Mouse (Mus musculus): ENCODE results near the gene Atg101. TPM values are rescaled to one million over a fixed set of nuclear protein-coding genes. Genes with fewer than 3 reads are reported as not detected.

Atg101 gene
- polyA plus RNA-seq, 2 experiments: 47.2 to 56.0 TPM

- 59% methylated on average over 4 of the region's 4 CpGs for WGBS
- no peaks in the 10 kb centered on the region for H3K36me3 ChIP-seq (ENCODE audit: control insufficient read depth, insufficient read depth, low read length)
- H3K27me3 ChIP-seq (ENCODE audit: control insufficient read depth, insufficient read depth, low read length): no peaks in the 10 kb centered on the region
- H3K4me3 ChIP-seq (replicated peaks; ENCODE audit: low read length): no peak overlapping the region
- no peak overlapping the region for H3K9ac ChIP-seq (ENCODE audit: low read depth, low read length, severe bottlenecking)
- no peak for TF ChIP-seq POLR2A (IDR thresholded peaks at IDR 0.05; ENCODE audit: borderline replicate concordance, extremely low read depth, insufficient read depth, insufficient read length)
- no peak for ATAC-seq (ENCODE audit: low FRiP score, low read depth)
- no peak overlapping the region for H3K27ac ChIP-seq (replicated peaks; ENCODE audit: low read depth, low read length)
- H3K4me1 ChIP-seq (ENCODE audit: control insufficient read depth, insufficient read depth, low read length): no peaks in the 10 kb centered on the region
- H3K4me2 ChIP-seq (replicated peaks; ENCODE audit: low read depth, low read length, severe bottlenecking): no peak overlapping the region
- H3K9me3 ChIP-seq (ENCODE audit: control insufficient read depth, low read length): no peaks in the 10 kb centered on the region
- no peak for DNase-seq (ENCODE audit: low spot score)
These were observed 49.6 kb downstream of the Atg101 start for GRCm38 (mm10) chr15:101333648-101334047.

- Histone ChIP-seq H3K9ac (ENCODE audit: low read depth, low read length, severe bottlenecking) (no peak overlapping the region), H3K9me3 (ENCODE audit: control insufficient read depth, low read length) (no peaks in the 10 kb centered on the region), H3K27me3 (ENCODE audit: control insufficient read depth, insufficient read depth, low read length) (no peaks in the 10 kb centered on the region), H3K4me1 (ENCODE audit: control insufficient read depth, insufficient read depth, low read length) (no peaks in the 10 kb centered on the region), H3K4me2 (replicated peaks; ENCODE audit: low read depth, low read length, severe bottlenecking) (no peak overlapping the region), H3K27ac (replicated peaks; ENCODE audit: low read depth, low read length) (0 out of 2 replicates have a peak overlapping the region, but pooled peaks have one; percentile 20), H3K4me3 (replicated peaks; ENCODE audit: low read length) (no peak overlapping the region), H3K36me3 (ENCODE audit: control insufficient read depth, insufficient read depth, low read length) (no peaks in the 10 kb centered on the region)
- 47% methylated on average over 24 of the region's 24 CpGs for WGBS
- DNase-seq (ENCODE audit: low spot score) (peak; percentile 42), ATAC-seq (ENCODE audit: low FRiP score, low read depth) (0 out of 2 replicates have a peak, but pooled peaks have one; percentile 25)
- TF ChIP-seq POLR2A (IDR thresholded peaks at IDR 0.05; ENCODE audit: borderline replicate concordance, extremely low read depth, insufficient read depth, insufficient read length): no peak
These were observed 52.6 kb downstream of the Atg101 start for GRCm38 (mm10) chr15:101336474-101337174.

- TF ChIP-seq POLR2A (IDR thresholded peaks at IDR 0.05; ENCODE audit: borderline replicate concordance, extremely low read depth, insufficient read depth, insufficient read length): no peak
- Histone ChIP-seq H3K4me1 (ENCODE audit: control insufficient read depth, insufficient read depth, low read length) (no peaks in the 10 kb centered on the region), H3K36me3 (ENCODE audit: control insufficient read depth, insufficient read depth, low read length) (no peaks in the 10 kb centered on the region), H3K4me2 (replicated peaks; ENCODE audit: low read depth, low read length, severe bottlenecking) (no peak overlapping the region), H3K9me3 (ENCODE audit: control insufficient read depth, low read length) (no peaks in the 10 kb centered on the region), H3K9ac (ENCODE audit: low read depth, low read length, severe bottlenecking) (no peak overlapping the region), H3K4me3 (replicated peaks; ENCODE audit: low read length) (no peak overlapping the region), H3K27me3 (ENCODE audit: control insufficient read depth, insufficient read depth, low read length) (no peaks in the 10 kb centered on the region), H3K27ac (replicated peaks; ENCODE audit: low read depth, low read length) (no peak overlapping the region; the same call in 1 of the 2 replicates)
- peak; percentile 49 for DNase-seq (ENCODE audit: low spot score)
- WGBS: 61% methylated on average over 4 of the region's 4 CpGs
- no peak for ATAC-seq (ENCODE audit: low FRiP score, low read depth)
These were observed 54.3 kb downstream of the Atg101 start for GRCm38 (mm10) chr15:101338359-101338758.

- H3K9ac ChIP-seq (ENCODE audit: low read depth, low read length, severe bottlenecking): no peak overlapping the region
- WGBS: 0% methylated on average over 2 of the region's 2 CpGs
- H3K27me3 ChIP-seq (ENCODE audit: control insufficient read depth, insufficient read depth, low read length): no peaks in the 10 kb centered on the region
- no peaks in the 10 kb centered on the region for H3K4me1 ChIP-seq (ENCODE audit: control insufficient read depth, insufficient read depth, low read length)
- H3K36me3 ChIP-seq (ENCODE audit: control insufficient read depth, insufficient read depth, low read length): no peaks in the 10 kb centered on the region
- ATAC-seq (ENCODE audit: low FRiP score, low read depth) (peak; percentile 82), DNase-seq (ENCODE audit: low spot score) (peak; percentile 85)
- no peak for TF ChIP-seq POLR2A (IDR thresholded peaks at IDR 0.05; ENCODE audit: borderline replicate concordance, extremely low read depth, insufficient read depth, insufficient read length)
- H3K4me2 ChIP-seq (replicated peaks; ENCODE audit: low read depth, low read length, severe bottlenecking): no peak overlapping the region
- H3K27ac ChIP-seq (replicated peaks; ENCODE audit: low read depth, low read length): no peak overlapping the region
- no peak overlapping the region for H3K4me3 ChIP-seq (replicated peaks; ENCODE audit: low read length)
- H3K9me3 ChIP-seq (ENCODE audit: control insufficient read depth, low read length): no peaks in the 10 kb centered on the region
These were observed 55.5 kb downstream of the Atg101 start for GRCm38 (mm10) chr15:101339537-101339936.

Other genes starting within 250 kb of the Atg101 start
- gene Gm47841, start 236.9 kb upstream of the Atg101 start, polyA plus RNA-seq (2012; rRNA removed): 0.05 TPM in 1 of 2 replicates, not detected in the other
- not detected in 2 replicates for gene Gm47841, start 236.9 kb upstream of the Atg101 start, polyA plus RNA-seq (2014; fragmentation: Nextera tagmentation; extraction: Ambion mirVana)
- 3.7 and 5.4 TPM in 2 replicates for gene Fignl2, start 205.7 kb upstream of the Atg101 start, polyA plus RNA-seq (2012; rRNA removed)
- gene Fignl2, start 205.7 kb upstream of the Atg101 start, polyA plus RNA-seq (2014; fragmentation: Nextera tagmentation; extraction: Ambion mirVana): 0.15 and 0.17 TPM in 2 replicates
- gene Ankrd33, start 168.5 kb upstream of the Atg101 start, polyA plus RNA-seq (2012; rRNA removed): not detected in 2 replicates
- not detected in 2 replicates for gene Ankrd33, start 168.5 kb upstream of the Atg101 start, polyA plus RNA-seq (2014; fragmentation: Nextera tagmentation; extraction: Ambion mirVana)
- gene Acvrl1, start 155.8 kb upstream of the Atg101 start, polyA plus RNA-seq (2012; rRNA removed): 16.1 and 17.8 TPM in 2 replicates
- gene Acvrl1, start 155.8 kb upstream of the Atg101 start, polyA plus RNA-seq (2014; fragmentation: Nextera tagmentation; extraction: Ambion mirVana): 8.2 and 10.2 TPM in 2 replicates
- 27.2 and 32.8 TPM in 2 replicates for gene Acvr1b, start 110.2 kb upstream of the Atg101 start, polyA plus RNA-seq (2012; rRNA removed)
- gene Acvr1b, start 110.2 kb upstream of the Atg101 start, polyA plus RNA-seq (2014; fragmentation: Nextera tagmentation; extraction: Ambion mirVana): 12.3 and 12.9 TPM in 2 replicates
- gene Grasp, start 60.1 kb upstream of the Atg101 start, polyA plus RNA-seq (2012; rRNA removed): 20.5 and 25.8 TPM in 2 replicates
- gene Grasp, start 60.1 kb upstream of the Atg101 start, polyA plus RNA-seq (2014; fragmentation: Nextera tagmentation; extraction: Ambion mirVana): 7.4 and 7.5 TPM in 2 replicates
- 19.6 and 31.2 TPM in 2 replicates for gene Nr4a1, start 30.0 kb upstream of the Atg101 start, polyA plus RNA-seq (2012; rRNA removed)
- 9.9 and 10.5 TPM in 2 replicates for gene Nr4a1, start 30.0 kb upstream of the Atg101 start, polyA plus RNA-seq (2014; fragmentation: Nextera tagmentation; extraction: Ambion mirVana)
- 1.0 and 2.2 TPM in 2 replicates for gene 6030408B16Rik, start 8.9 kb downstream of the Atg101 start, polyA plus RNA-seq (2012; rRNA removed)
- gene 6030408B16Rik, start 8.9 kb downstream of the Atg101 start, polyA plus RNA-seq (2014; fragmentation: Nextera tagmentation; extraction: Ambion mirVana): 0.74 and 1.8 TPM in 2 replicates
- 3.3 and 3.6 TPM in 2 replicates for gene Krt80, start 85.9 kb downstream of the Atg101 start, polyA plus RNA-seq (2012; rRNA removed)
- gene Krt80, start 85.9 kb downstream of the Atg101 start, polyA plus RNA-seq (2014; fragmentation: Nextera tagmentation; extraction: Ambion mirVana): 3.8 TPM in 2 replicates
- 13.8 and 19.3 TPM in 2 replicates for gene Krt7, start 126.8 kb downstream of the Atg101 start, polyA plus RNA-seq (2012; rRNA removed)
- gene Krt7, start 126.8 kb downstream of the Atg101 start, polyA plus RNA-seq (2014; fragmentation: Nextera tagmentation; extraction: Ambion mirVana): 26.7 and 29.7 TPM in 2 replicates
- gene Krt87, start 154.5 kb downstream of the Atg101 start, polyA plus RNA-seq (2012; rRNA removed): 0.73 and 1.5 TPM in 2 replicates
- gene Krt87, start 154.5 kb downstream of the Atg101 start, polyA plus RNA-seq (2014; fragmentation: Nextera tagmentation; extraction: Ambion mirVana): 0.61 and 0.89 TPM in 2 replicates
- gene Krt88, start 163.5 kb downstream of the Atg101 start, polyA plus RNA-seq (2012; rRNA removed): 0.15 TPM in 1 of 2 replicates, not detected in the other
- gene Krt88, start 163.5 kb downstream of the Atg101 start, polyA plus RNA-seq (2014; fragmentation: Nextera tagmentation; extraction: Ambion mirVana): not detected in 2 replicates
- not detected in 2 replicates for gene Krt81, start 179.5 kb downstream of the Atg101 start, polyA plus RNA-seq (2012; rRNA removed)
- not detected in 2 replicates for gene Krt81, start 179.5 kb downstream of the Atg101 start, polyA plus RNA-seq (2014; fragmentation: Nextera tagmentation; extraction: Ambion mirVana)
- gene Krt86, start 189.2 kb downstream of the Atg101 start, polyA plus RNA-seq (2012; rRNA removed): 0.15 TPM in 1 of 2 replicates, not detected in the other
- 0.10 TPM in 1 of 2 replicates, not detected in the other for gene Krt86, start 189.2 kb downstream of the Atg101 start, polyA plus RNA-seq (2014; fragmentation: Nextera tagmentation; extraction: Ambion mirVana)
- 0.06 TPM in 1 of 2 replicates, not detected in the other for gene Krt83, start 207.2 kb downstream of the Atg101 start, polyA plus RNA-seq (2012; rRNA removed)
- gene Krt83, start 207.2 kb downstream of the Atg101 start, polyA plus RNA-seq (2014; fragmentation: Nextera tagmentation; extraction: Ambion mirVana): not detected in 2 replicates
- gene Gm49425, start 233.0 kb downstream of the Atg101 start, polyA plus RNA-seq (2012; rRNA removed): 0.22 and 0.23 TPM in 2 replicates
- 0.30 and 0.45 TPM in 2 replicates for gene Gm49425, start 233.0 kb downstream of the Atg101 start, polyA plus RNA-seq (2014; fragmentation: Nextera tagmentation; extraction: Ambion mirVana)
- gene Krt84, start 248.5 kb downstream of the Atg101 start, polyA plus RNA-seq (2012; rRNA removed): 0.92 and 1.8 TPM in 2 replicates
- 4.8 and 8.1 TPM in 2 replicates for gene Krt84, start 248.5 kb downstream of the Atg101 start, polyA plus RNA-seq (2014; fragmentation: Nextera tagmentation; extraction: Ambion mirVana)

All from limb, embryonic 14.5 days (tissue).